Comparison of ENCODE assay signal across 21 mouse cellular contexts in the genomic region with DNA sequence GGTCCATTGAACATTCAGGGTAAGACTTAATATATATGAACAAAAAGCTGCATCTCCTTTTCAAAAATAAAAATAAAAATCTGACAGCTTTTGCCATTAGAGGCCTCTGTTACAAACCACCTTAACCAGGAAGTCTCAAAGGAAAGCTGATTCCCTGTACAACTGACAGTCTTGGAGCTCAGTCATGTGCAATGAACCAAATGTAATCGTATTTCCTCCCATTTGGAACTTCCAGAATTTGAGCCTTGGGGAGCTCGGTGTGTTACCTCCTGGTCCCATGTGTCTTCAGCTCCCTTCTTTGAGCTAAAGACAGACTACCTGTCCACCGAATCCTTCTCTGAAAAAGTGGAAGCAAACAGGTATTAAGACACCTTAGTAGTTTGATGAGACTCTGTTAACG.
DNase-seq lines count a peak whose midpoint lies in the region; ATAC-seq and TF ChIP-seq lines count a peak whose summit lies in the region.
"Had no signal": no experiment of that assay in that cellular context is flagged by ENCODE, and none has a peak within 500 bp of the region (broad histone marks: within the 10 kb centered on the region; RNA-seq: fewer than 3 reads in every experiment).

No protein-coding gene starts in this region.

- no peak for TF ChIP-seq POLR2A in kidney, adult 2 months (IDR thresholded peaks at IDR 0.05; ENCODE audit: low read depth, low read length)

- no peak for TF ChIP-seq CTCF in kidney, postnatal 0 days (IDR thresholded peaks at IDR 0.05; ENCODE audit: low read depth)
- no peak for TF ChIP-seq CTCF in kidney, adult 2 months (conservative IDR thresholded peaks at IDR 0.05; ENCODE audit: insufficient read depth, insufficient read length, low read depth, low read length)

- no peaks in the 10 kb centered on the region for H3K4me1 ChIP-seq in kidney, embryonic 15.5 days
- no peaks in the 10 kb centered on the region for H3K4me1 ChIP-seq in kidney, postnatal 0 days (replicated peaks; ENCODE audit: insufficient read depth, low read length)
- no peaks in the 10 kb centered on the region for H3K4me1 ChIP-seq in kidney, adult 2 months (ENCODE audit: control insufficient read depth, insufficient read depth, low read length)
- H3K4me1 ChIP-seq: embryonic facial prominence, embryonic 10.5 days; embryonic facial prominence, embryonic 12.5 days had no signal

- no peaks in the 10 kb centered on the region for H3K36me3 ChIP-seq in kidney, embryonic 15.5 days
- no peaks in the 10 kb centered on the region for H3K36me3 ChIP-seq in kidney, postnatal 0 days (ENCODE audit: insufficient read depth, low read length)
- no peaks in the 10 kb centered on the region for H3K36me3 ChIP-seq in kidney, adult 2 months (ENCODE audit: control insufficient read depth, insufficient read depth, low read length)
- H3K36me3 ChIP-seq: embryonic facial prominence, embryonic 10.5 days; embryonic facial prominence, embryonic 12.5 days; forebrain, embryonic 15.5 days had no signal

- ATAC-seq in kidney, embryonic 15.5 days (replicated peaks; ENCODE audit: low FRiP score), result peak; percentile 73; the same call in 1 of the 2 replicates
- ATAC-seq in kidney, postnatal 0 days (replicated peaks; ENCODE audit: low FRiP score, low read depth), result no peak
- ATAC-seq: activated CD4-positive, CD25-positive, alpha-beta regulatory T cell, adult 4 months; forebrain, embryonic 13.5 days; forebrain, embryonic 15.5 days; Patski had no signal

- no peak overlapping the region for H3K27ac ChIP-seq in kidney, embryonic 15.5 days
- H3K27ac ChIP-seq in kidney, postnatal 0 days, result no peak overlapping the region
- H3K27ac ChIP-seq in kidney, adult 2 months (ENCODE audit: insufficient read depth, low read depth, low read length), result no peak overlapping the region
- H3K27ac ChIP-seq: embryonic facial prominence, embryonic 10.5 days; embryonic facial prominence, embryonic 12.5 days; forebrain, embryonic 13.5 days; forebrain, embryonic 15.5 days had no signal

- 49% methylated on average over 4 of the region's 4 CpGs for WGBS in kidney, embryonic 15.5 days
- 51% methylated on average over 4 of the region's 4 CpGs for WGBS in kidney, postnatal 0 days
- WGBS in kidney, adult 2 months, result 46% methylated on average over 4 of the region's 4 CpGs

- no peak overlapping the region for H3K9ac ChIP-seq in kidney, embryonic 15.5 days
- H3K9ac ChIP-seq in kidney, postnatal 0 days (ENCODE audit: low read depth, low read length), result no peak overlapping the region
- H3K9ac ChIP-seq: embryonic facial prominence, embryonic 12.5 days; forebrain, embryonic 13.5 days; forebrain, embryonic 15.5 days had no signal

- H3K4me3 ChIP-seq in kidney, embryonic 15.5 days (replicated peaks), result no peak overlapping the region
- H3K4me3 ChIP-seq in kidney, postnatal 0 days (replicated peaks; ENCODE audit: low read depth, low read length), result no peak overlapping the region
- H3K4me3 ChIP-seq in kidney, adult 2 months (ENCODE audit: insufficient read depth, low read depth, low read length), result no peak overlapping the region
- H3K4me3 ChIP-seq: embryonic facial prominence, embryonic 10.5 days; embryonic facial prominence, embryonic 12.5 days; forebrain, embryonic 13.5 days; forebrain, embryonic 15.5 days had no signal

- H3K9me3 ChIP-seq in kidney, embryonic 15.5 days (replicated peaks), result no peaks in the 10 kb centered on the region
- no peaks in the 10 kb centered on the region for H3K9me3 ChIP-seq in kidney, postnatal 0 days (replicated peaks; ENCODE audit: low read length)
- H3K9me3 ChIP-seq: embryonic facial prominence, embryonic 10.5 days; embryonic facial prominence, embryonic 12.5 days; forebrain, embryonic 13.5 days; forebrain, embryonic 15.5 days had no signal

- DNase-seq in kidney, postnatal 4 days, result no peak
- DNase-seq in kidney, postnatal 0 days (ENCODE audit: low spot score), result peak; percentile 70
- DNase-seq in kidney, adult 2 months, result no peak
- DNase-seq in Muller cell, postnatal 12 days (ENCODE audit: inconsistent ontology term), result peak; percentile 13
- DNase-seq in retina, embryonic 14.5 days (ENCODE audit: low spot score), result peak; percentile 58
- no peak for DNase-seq in testis, postnatal 10 days (ENCODE audit: low spot score)
- no peak for DNase-seq in gastrocnemius, adult 18-20 months (ENCODE audit: low spot score)
- DNase-seq: adrenal gland, adult 8-10 months; adrenal gland, postnatal 14 days; adrenal gland, postnatal 36 days; cerebellum, adult 11-12 months; cerebellum, adult 2 months; cerebellum, adult 9-10 months; cerebellum, postnatal 25 days had no signal

- H3K27me3 ChIP-seq in kidney, embryonic 15.5 days, result no peaks in the 10 kb centered on the region
- no peaks in the 10 kb centered on the region for H3K27me3 ChIP-seq in kidney, postnatal 0 days (ENCODE audit: insufficient read depth, low read length)
- no peaks in the 10 kb centered on the region for H3K27me3 ChIP-seq in kidney, adult 2 months (replicated peaks; ENCODE audit: control insufficient read depth, insufficient read depth, low read length)
- H3K27me3 ChIP-seq: embryonic facial prominence, embryonic 12.5 days; forebrain, embryonic 15.5 days; Patski had no signal

- H3K4me2 ChIP-seq in kidney, embryonic 15.5 days, result no peak overlapping the region
- H3K4me2 ChIP-seq in kidney, postnatal 0 days (ENCODE audit: low read length), result no peak overlapping the region
- H3K4me2 ChIP-seq: embryonic facial prominence, embryonic 12.5 days; forebrain, embryonic 13.5 days; forebrain, embryonic 15.5 days had no signal

Comparison
In these comparisons a context has a peak if more than half of its experiments do, and no peak if none do; other contexts are left out.
1. DNase-seq: peak in kidney, postnatal 0 days (single experiment), Muller cell, postnatal 12 days (single experiment) and retina, embryonic 14.5 days (single experiment); none in kidney, postnatal 4 days (0 of 2), kidney, adult 2 months (single experiment), testis, postnatal 10 days (single experiment) and gastrocnemius, adult 18-20 months (single experiment).